Mouse (Mus musculus): ENCODE data around the gene Alg9. TPM values are rescaled to one million over a fixed set of nuclear protein-coding genes. Genes with fewer than 3 reads are reported as not detected.

The Alg9 gene
- polyA plus RNA-seq, 1 experiment from 2014 or later, result 54.1 TPM

- ATAC-seq, result 0 out of 2 replicates have a peak, but pooled peaks have one; percentile 38
- H3K27ac ChIP-seq (ENCODE audit: low read length), result no peak overlapping the region
- H3K36me3 ChIP-seq (ENCODE audit: control insufficient read depth, insufficient read depth), result no peaks in the 10 kb centered on the region
- H3K4me1 ChIP-seq (replicated peaks; ENCODE audit: control insufficient read depth, insufficient read depth, low read length), result peaks cover 10% of the 10 kb centered on the region
- H3K9ac ChIP-seq (replicated peaks; ENCODE audit: low read depth, low read length), result no peak overlapping the region
- H3K27me3 ChIP-seq (replicated peaks; ENCODE audit: control insufficient read depth, insufficient read depth, low read length), result no peaks in the 10 kb centered on the region
- H3K4me2 ChIP-seq (ENCODE audit: low read length), result no peak overlapping the region
- H3K9me3 ChIP-seq (ENCODE audit: control insufficient read depth, low read length), result no peaks in the 10 kb centered on the region
- no peak overlapping the region for H3K4me3 ChIP-seq (replicated peaks; ENCODE audit: low read length)
- WGBS, result 69% methylated on average over 17 of the region's 17 CpGs
Measured at GRCm38 (mm10) chr9:50752784-50753615, 21.8 kb upstream of the Alg9 start.

GRCm38 (mm10) chr9:50753947-50754346 is 20.9 kb upstream of the Alg9 start:
- no peak overlapping the region for H3K4me2 ChIP-seq (ENCODE audit: low read length)
- H3K9ac ChIP-seq (replicated peaks; ENCODE audit: low read depth, low read length), result no peak overlapping the region
- no peak overlapping the region for H3K27ac ChIP-seq (ENCODE audit: low read length)
- no peaks in the 10 kb centered on the region for H3K9me3 ChIP-seq (ENCODE audit: control insufficient read depth, low read length)
- no peak for ATAC-seq
- H3K36me3 ChIP-seq (ENCODE audit: control insufficient read depth, insufficient read depth), result no peaks in the 10 kb centered on the region
- H3K4me1 ChIP-seq (replicated peaks; ENCODE audit: control insufficient read depth, insufficient read depth, low read length), result peaks cover 10% of the 10 kb centered on the region
- no peaks in the 10 kb centered on the region for H3K27me3 ChIP-seq (replicated peaks; ENCODE audit: control insufficient read depth, insufficient read depth, low read length)
- H3K4me3 ChIP-seq (replicated peaks; ENCODE audit: low read length), result no peak overlapping the region
- whole genome bisulfite sequencing, result 67% methylated on average over 7 of the region's 7 CpGs

DNA sequence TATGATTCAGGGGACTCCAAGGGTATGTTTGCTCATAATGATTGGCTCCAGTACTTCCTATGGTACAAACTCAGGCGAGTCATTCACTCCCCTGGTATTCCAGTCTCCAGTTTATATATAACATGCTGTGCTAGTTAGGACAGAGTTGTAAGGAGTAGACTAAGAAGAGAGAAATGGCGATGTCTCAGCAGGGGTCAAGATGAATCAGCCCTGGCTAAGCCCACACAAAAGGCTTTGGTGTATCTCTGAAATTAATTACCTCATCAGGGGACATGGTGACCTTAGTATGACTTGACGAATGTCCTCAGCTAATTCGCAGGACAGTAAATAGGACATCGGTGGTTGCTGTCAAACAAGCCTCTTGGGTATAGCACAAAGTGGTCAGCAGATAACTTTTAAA is 18.1 kb upstream of the Alg9 start:
- no peak overlapping the region for H3K4me3 ChIP-seq (replicated peaks; ENCODE audit: low read length)
- no peak for ATAC-seq
- no peak overlapping the region for H3K9ac ChIP-seq (replicated peaks; ENCODE audit: low read depth, low read length)
- H3K36me3 ChIP-seq (ENCODE audit: control insufficient read depth, insufficient read depth), result no peaks in the 10 kb centered on the region
- H3K27ac ChIP-seq (ENCODE audit: low read length), result no peak overlapping the region
- H3K4me2 ChIP-seq (ENCODE audit: low read length), result no peak overlapping the region
- 33% methylated on average over 5 of the region's 5 CpGs for WGBS
- H3K9me3 ChIP-seq (ENCODE audit: control insufficient read depth, low read length), result no peaks in the 10 kb centered on the region
- H3K27me3 ChIP-seq (replicated peaks; ENCODE audit: control insufficient read depth, insufficient read depth, low read length), result no peaks in the 10 kb centered on the region
- H3K4me1 ChIP-seq (replicated peaks; ENCODE audit: control insufficient read depth, insufficient read depth, low read length), result peaks cover 10% of the 10 kb centered on the region

DNA sequence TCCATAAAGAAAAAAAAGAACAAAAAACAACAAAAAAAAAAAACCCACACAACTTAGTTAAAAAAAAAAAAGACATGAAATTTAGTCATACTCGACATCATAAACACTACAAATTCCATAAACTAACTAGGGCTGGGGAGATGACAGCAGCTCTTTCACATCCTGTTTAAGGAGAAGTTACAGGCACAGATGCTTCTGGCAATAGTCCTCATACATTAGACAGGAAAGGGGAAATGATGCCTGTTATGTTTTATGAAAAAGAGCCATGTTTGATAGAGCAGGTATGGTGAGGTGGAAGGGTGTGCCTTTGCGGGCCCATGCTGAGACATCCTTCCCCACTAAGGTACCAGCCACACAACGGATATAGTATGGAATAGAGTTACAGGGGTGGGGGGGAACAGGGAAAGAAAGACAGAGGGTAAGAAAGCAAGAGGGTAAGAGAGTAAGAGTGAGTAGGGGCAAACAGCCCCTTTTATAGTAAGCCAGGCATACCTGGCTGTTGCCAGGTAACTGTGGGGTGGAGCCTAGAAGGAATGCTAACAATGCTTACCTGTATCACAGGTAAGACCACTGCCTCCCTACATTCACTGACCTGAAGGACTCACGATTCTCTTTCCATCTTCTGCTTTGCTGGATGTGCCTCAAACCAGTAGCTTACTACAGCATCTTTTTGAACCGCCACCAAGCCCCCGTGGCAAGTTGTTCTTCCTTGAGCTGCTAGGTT is 13.1 kb upstream of the Alg9 start:
- WGBS, result 59% methylated on average over 6 of the region's 6 CpGs
- Histone ChIP-seq H3K9ac (replicated peaks; ENCODE audit: low read depth, low read length) (no peak overlapping the region), H3K36me3 (ENCODE audit: control insufficient read depth, insufficient read depth) (no peaks in the 10 kb centered on the region), H3K9me3 (ENCODE audit: control insufficient read depth, low read length) (no peaks in the 10 kb centered on the region), H3K4me1 (replicated peaks; ENCODE audit: control insufficient read depth, insufficient read depth, low read length) (no peaks in the 10 kb centered on the region), H3K4me2 (ENCODE audit: low read length) (no peak overlapping the region), H3K27me3 (replicated peaks; ENCODE audit: control insufficient read depth, insufficient read depth, low read length) (no peaks in the 10 kb centered on the region), H3K27ac (ENCODE audit: low read length) (no peak overlapping the region), H3K4me3 (replicated peaks; ENCODE audit: low read length) (no peak overlapping the region)
- ATAC-seq, result no peak

- Histone ChIP-seq H3K27ac (ENCODE audit: low read length) (no peak overlapping the region), H3K9ac (replicated peaks; ENCODE audit: low read depth, low read length) (no peak overlapping the region), H3K4me2 (ENCODE audit: low read length) (no peak overlapping the region), H3K4me1 (replicated peaks; ENCODE audit: control insufficient read depth, insufficient read depth, low read length) (peaks cover 5% of the 10 kb centered on the region), H3K4me3 (replicated peaks; ENCODE audit: low read length) (no peak overlapping the region), H3K36me3 (ENCODE audit: control insufficient read depth, insufficient read depth) (no peaks in the 10 kb centered on the region), H3K9me3 (ENCODE audit: control insufficient read depth, low read length) (no peaks in the 10 kb centered on the region), H3K27me3 (replicated peaks; ENCODE audit: control insufficient read depth, insufficient read depth, low read length) (no peaks in the 10 kb centered on the region)
- 74% methylated on average over 1 of the region's 1 CpGs for WGBS
- no peak for ATAC-seq
Measured at GRCm38 (mm10) chr9:50763331-50763730, 11.5 kb upstream of the Alg9 start.

GRCm38 (mm10) chr9:50767531-50768106 is 7.2 kb upstream of the Alg9 start:
- no peak for ATAC-seq
- H3K4me1 ChIP-seq (replicated peaks; ENCODE audit: control insufficient read depth, insufficient read depth, low read length), result peaks cover 5% of the 10 kb centered on the region
- 6% methylated on average over 17 of the region's 17 CpGs for whole genome bisulfite sequencing
- no peaks in the 10 kb centered on the region for H3K27me3 ChIP-seq (replicated peaks; ENCODE audit: control insufficient read depth, insufficient read depth, low read length)
- no peaks in the 10 kb centered on the region for H3K9me3 ChIP-seq (ENCODE audit: control insufficient read depth, low read length)
- H3K9ac ChIP-seq (replicated peaks; ENCODE audit: low read depth, low read length), result peak overlapping the region; percentile 79
- peak overlapping the region; percentile 84 for H3K27ac ChIP-seq (ENCODE audit: low read length)
- H3K4me3 ChIP-seq (replicated peaks; ENCODE audit: low read length), result peak overlapping the region; percentile 81
- peak overlapping the region; percentile 93 for H3K4me2 ChIP-seq (ENCODE audit: low read length)
- H3K36me3 ChIP-seq (ENCODE audit: control insufficient read depth, insufficient read depth), result no peaks in the 10 kb centered on the region

- H3K9me3 ChIP-seq (ENCODE audit: control insufficient read depth, low read length), result no peaks in the 10 kb centered on the region
- H3K27ac ChIP-seq (ENCODE audit: low read length), result peak within 1 kb of the TSS; percentile 93
- H3K27me3 ChIP-seq (replicated peaks; ENCODE audit: control insufficient read depth, insufficient read depth, low read length), result no peaks in the 10 kb centered on the region
- H3K4me3 ChIP-seq (replicated peaks; ENCODE audit: low read length), result peak within 1 kb of the TSS; percentile 81
- peak within 1 kb of the TSS; percentile 79 for H3K9ac ChIP-seq (replicated peaks; ENCODE audit: low read depth, low read length)
- WGBS, result 5% methylated on average over 59 of the region's 59 CpGs
- H3K36me3 ChIP-seq (ENCODE audit: control insufficient read depth, insufficient read depth), result no peaks in the 10 kb centered on the region
- peak; percentile 95 for ATAC-seq
- H3K4me1 ChIP-seq (replicated peaks; ENCODE audit: control insufficient read depth, insufficient read depth, low read length), result peaks cover 5% of the 10 kb centered on the region
- peak within 1 kb of the TSS; percentile 93 for H3K4me2 ChIP-seq (ENCODE audit: low read length)
Measured at GRCm38 (mm10) chr9:50768107-50769002, 6.5 kb upstream of the Alg9 start, which contains the start of gene Fdxacb1. Fdxacb1 (plus strand) TSS chr9:50768236.

- WGBS, result 79% methylated on average over 2 of the region's 2 CpGs
- no peak for ATAC-seq
- Histone ChIP-seq H3K9me3 (ENCODE audit: control insufficient read depth, low read length) (no peaks in the 10 kb centered on the region), H3K9ac (replicated peaks; ENCODE audit: low read depth, low read length) (no peak overlapping the region), H3K4me1 (replicated peaks; ENCODE audit: control insufficient read depth, insufficient read depth, low read length) (peaks cover 15% of the 10 kb centered on the region), H3K27ac (ENCODE audit: low read length) (no peak overlapping the region), H3K27me3 (replicated peaks; ENCODE audit: control insufficient read depth, insufficient read depth, low read length) (no peaks in the 10 kb centered on the region), H3K4me2 (ENCODE audit: low read length) (no peak overlapping the region), H3K36me3 (ENCODE audit: control insufficient read depth, insufficient read depth) (no peaks in the 10 kb centered on the region), H3K4me3 (replicated peaks; ENCODE audit: low read length) (no peak overlapping the region)
Measured at GRCm38 (mm10) chr9:50770011-50770410, 4.8 kb upstream of the Alg9 start.
